ENCODE assay signal across 17 mouse cellular contexts in the genomic region with DNA sequence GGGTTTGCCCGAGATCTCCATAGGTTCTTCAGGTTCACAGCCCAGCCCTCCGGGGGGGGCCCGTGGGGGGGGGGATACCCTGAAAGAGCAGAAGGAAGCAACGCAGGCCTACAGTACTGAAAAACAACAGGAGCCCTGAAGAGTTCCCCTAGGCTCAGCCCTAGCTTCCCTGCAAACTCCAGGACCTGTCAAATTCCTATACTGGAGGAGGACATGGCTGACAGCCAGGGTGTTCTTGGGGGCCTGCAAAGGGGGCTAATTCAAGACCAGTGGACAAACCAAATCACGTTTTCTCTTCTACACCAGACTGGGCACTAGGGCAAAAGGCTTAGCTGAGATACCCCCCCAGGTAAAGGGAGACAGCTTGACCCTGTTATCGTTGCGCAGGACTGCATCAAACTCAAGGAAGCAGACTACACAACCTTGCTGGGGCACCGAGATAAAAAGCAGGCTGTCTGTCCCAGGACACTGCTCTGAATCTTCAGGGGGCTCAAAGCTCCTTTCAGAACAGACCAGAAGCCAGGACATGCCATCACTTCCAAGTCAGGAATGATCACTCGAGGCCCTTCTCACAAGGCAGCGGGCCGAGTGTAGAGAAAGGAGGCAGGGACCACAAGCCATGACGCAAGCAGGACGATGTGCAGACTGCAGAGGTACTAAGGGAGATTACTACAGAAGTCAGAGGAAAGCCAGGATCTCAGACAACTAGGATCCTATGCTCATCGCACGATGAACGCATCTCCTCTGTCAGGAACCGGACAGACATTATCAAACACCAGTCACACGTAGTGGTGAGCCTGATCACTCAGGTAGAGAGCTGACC. TPM values are rescaled to one million over a fixed set of nuclear protein-coding genes. Genes with fewer than 3 reads are reported as not detected.
DNase-seq lines count a peak whose midpoint lies in the region; ATAC-seq lines count a peak whose summit lies in the region.
"Had no signal": no experiment of that assay in that cellular context is flagged by ENCODE, and none has a peak within 500 bp of the region (broad histone marks: within the 10 kb centered on the region; RNA-seq: fewer than 3 reads in every experiment).

No protein-coding gene starts in this region.

- no peak for ATAC-seq in heart, embryonic 11.5 days (replicated peaks; ENCODE audit: insufficient number of reproducible peaks, low FRiP score, low TSS enrichment)
- ATAC-seq in limb, embryonic 12.5 days (ENCODE audit: insufficient number of reproducible peaks, insufficient read depth, low FRiP score, low TSS enrichment, low read depth): no peak
- ATAC-seq in embryonic facial prominence, embryonic 14.5 days (ENCODE audit: low read depth): no peak
- ATAC-seq in intestine, embryonic 16.5 days: peak; percentile 34; the same call in 1 of the 2 replicates

- H3K27me3 ChIP-seq in heart, embryonic 11.5 days (ENCODE audit: control insufficient read depth, insufficient read depth, low read length): no peaks in the 10 kb centered on the region
- H3K27me3 ChIP-seq in limb, embryonic 12.5 days: no peaks in the 10 kb centered on the region
- H3K27me3 ChIP-seq in limb, embryonic 10.5 days (ENCODE audit: low read depth, poor library complexity, severe bottlenecking): no peaks in the 10 kb centered on the region
- H3K27me3 ChIP-seq in embryonic facial prominence, embryonic 14.5 days (replicated peaks; ENCODE audit: control insufficient read depth, insufficient read depth, low read length): no peaks in the 10 kb centered on the region
- H3K27me3 ChIP-seq in intestine, embryonic 16.5 days (replicated peaks; ENCODE audit: control insufficient read depth, insufficient read depth, low read length): no peaks in the 10 kb centered on the region

- no peak overlapping the region for H3K4me3 ChIP-seq in heart, embryonic 11.5 days (ENCODE audit: low read depth, low read length)
- H3K4me3 ChIP-seq in limb, embryonic 12.5 days (replicated peaks): no peak overlapping the region
- no peak overlapping the region for H3K4me3 ChIP-seq in limb, embryonic 10.5 days
- H3K4me3 ChIP-seq in embryonic facial prominence, embryonic 14.5 days (ENCODE audit: low read depth, low read length): no peak overlapping the region
- no peak overlapping the region for H3K4me3 ChIP-seq in intestine, embryonic 16.5 days (ENCODE audit: low read length)
- H3K4me3 ChIP-seq: forebrain, embryonic 10.5 days; left cerebral cortex, adult 2 months had no signal

- no peaks in the 10 kb centered on the region for H3K9me3 ChIP-seq in heart, embryonic 11.5 days (replicated peaks; ENCODE audit: control insufficient read depth, low read length)
- H3K9me3 ChIP-seq in limb, embryonic 12.5 days: no peaks in the 10 kb centered on the region
- H3K9me3 ChIP-seq in limb, embryonic 10.5 days (replicated peaks): no peaks in the 10 kb centered on the region
- no peaks in the 10 kb centered on the region for H3K9me3 ChIP-seq in embryonic facial prominence, embryonic 14.5 days (ENCODE audit: control insufficient read depth, low read length)
- H3K9me3 ChIP-seq in intestine, embryonic 16.5 days (ENCODE audit: control insufficient read depth, low read length): no peaks in the 10 kb centered on the region
- H3K9me3 ChIP-seq: forebrain, embryonic 10.5 days; G1E had no signal

- peaks cover 62% of the 10 kb centered on the region for H3K4me1 ChIP-seq in heart, embryonic 11.5 days (ENCODE audit: control insufficient read depth, insufficient read depth, low read length)
- H3K4me1 ChIP-seq in limb, embryonic 12.5 days (replicated peaks): peaks cover 71% of the 10 kb centered on the region
- H3K4me1 ChIP-seq in limb, embryonic 10.5 days: peaks cover 78% of the 10 kb centered on the region
- H3K4me1 ChIP-seq in embryonic facial prominence, embryonic 14.5 days (ENCODE audit: control insufficient read depth, insufficient read depth, low read length): peaks cover 35% of the 10 kb centered on the region
- peaks cover 64% of the 10 kb centered on the region for H3K4me1 ChIP-seq in intestine, embryonic 16.5 days (ENCODE audit: control insufficient read depth, insufficient read depth, low read length)

- H3K36me3 ChIP-seq in heart, embryonic 11.5 days (ENCODE audit: control insufficient read depth, insufficient read depth, low read length): no peaks in the 10 kb centered on the region
- H3K36me3 ChIP-seq in limb, embryonic 12.5 days: no peaks in the 10 kb centered on the region
- peaks cover 9% of the 10 kb centered on the region; the same call in 1 of the 2 replicates for H3K36me3 ChIP-seq in limb, embryonic 10.5 days
- no peaks in the 10 kb centered on the region for H3K36me3 ChIP-seq in embryonic facial prominence, embryonic 14.5 days (ENCODE audit: control insufficient read depth, insufficient read depth, low read length)
- no peaks in the 10 kb centered on the region for H3K36me3 ChIP-seq in intestine, embryonic 16.5 days (ENCODE audit: control insufficient read depth, insufficient read depth, low read length)

- peak overlapping the region; percentile 18 for H3K4me2 ChIP-seq in heart, embryonic 11.5 days
- H3K4me2 ChIP-seq in limb, embryonic 12.5 days: no peak overlapping the region
- 0 out of 2 replicates have a peak overlapping the region, but pooled peaks have one; percentile 5 for H3K4me2 ChIP-seq in embryonic facial prominence, embryonic 14.5 days (ENCODE audit: low read depth, low read length)
- H3K4me2 ChIP-seq in intestine, embryonic 16.5 days (ENCODE audit: low read depth, low read length): no peak overlapping the region

- DNase-seq in heart, adult 18-20 months: no peak
- DNase-seq in limb, embryonic 10.5 days (ENCODE audit: low spot score): no peak
- no peak for DNase-seq in embryonic facial prominence, embryonic 14.5 days (ENCODE audit: low spot score)
- no peak for DNase-seq in embryo, embryonic 10 days (ENCODE audit: low spot score)
- DNase-seq in cerebellum, adult 9-11 months: no peak
- DNase-seq: adrenal gland, adult 8-10 months; cerebellum, postnatal 10 days; kidney, adult 18-20 months; right cerebral cortex, postnatal 25 days; thymus, postnatal 14 days had no signal

- WGBS in heart, embryonic 11.5 days (ENCODE audit: insufficient replicate concordance): 46% methylated on average over 18 of the region's 18 CpGs
- WGBS in limb, embryonic 12.5 days: 81% methylated on average over 18 of the region's 18 CpGs
- 83% methylated on average over 18 of the region's 18 CpGs for WGBS in limb, embryonic 10.5 days
- WGBS in embryonic facial prominence, embryonic 14.5 days: 75% methylated on average over 18 of the region's 18 CpGs
- WGBS in intestine, embryonic 16.5 days: 51% methylated on average over 18 of the region's 18 CpGs

- peak overlapping the region; percentile 64 for H3K27ac ChIP-seq in heart, embryonic 11.5 days (ENCODE audit: low read depth, low read length)
- peak overlapping the region; percentile 2; the same call in 1 of the 2 replicates for H3K27ac ChIP-seq in limb, embryonic 12.5 days
- H3K27ac ChIP-seq in limb, embryonic 10.5 days: no peak overlapping the region; the same call in 1 of the 2 replicates
- peak overlapping the region; percentile 25 for H3K27ac ChIP-seq in embryonic facial prominence, embryonic 14.5 days (replicated peaks; ENCODE audit: low read depth, low read length)
- H3K27ac ChIP-seq in intestine, embryonic 16.5 days (ENCODE audit: low read length): peak overlapping the region; percentile 36
- H3K27ac ChIP-seq: forebrain, embryonic 10.5 days; left cerebral cortex, adult 2 months; liver, embryonic 14.5 days had no signal

- 0 out of 2 replicates have a peak overlapping the region, but pooled peaks have one; percentile 35 for H3K9ac ChIP-seq in heart, embryonic 11.5 days (ENCODE audit: low read depth, low read length)
- no peak overlapping the region for H3K9ac ChIP-seq in limb, embryonic 12.5 days (replicated peaks)
- H3K9ac ChIP-seq in embryonic facial prominence, embryonic 14.5 days (ENCODE audit: low read depth, low read length): 0 out of 2 replicates have a peak overlapping the region, but pooled peaks have one; percentile 15
- no peak overlapping the region for H3K9ac ChIP-seq in intestine, embryonic 16.5 days (ENCODE audit: low read depth, low read length)
- H3K9ac ChIP-seq: liver, embryonic 14.5 days had no signal

RNA-seq across cellular contexts. Expression of a gene that starts 37.9 kb away (rescaled TPM):
- 14.6 and 14.8 TPM in 2 replicates for polyA plus RNA-seq in heart, embryonic 11.5 days (2014; fragmentation: Nextera tagmentation; extraction: Ambion mirVana)
- total RNA-seq in heart, adult 18-20 months (2021): 10 to 100 TPM; 48.6 to 50.2 TPM
- polyA plus RNA-seq in limb, embryonic 12.5 days (2016; fragmentation: Nextera tagmentation; extraction: Ambion mirVana): 18.4 and 18.8 TPM in 2 replicates
- polyA plus RNA-seq in limb, embryonic 10.5 days (2016; fragmentation: Nextera tagmentation; extraction: Ambion mirVana): 9.6 and 10.6 TPM in 2 replicates
- polyA plus RNA-seq in embryonic facial prominence, embryonic 14.5 days (2014; fragmentation: Nextera tagmentation; extraction: Ambion mirVana): 34.1 and 34.9 TPM in 2 replicates
- polyA plus RNA-seq in intestine, embryonic 16.5 days (2015; fragmentation: Nextera tagmentation; extraction: Ambion mirVana): 11.4 and 11.7 TPM in 2 replicates

Comparison
In these comparisons a context has a peak if more than half of its experiments do, and no peak if none do; other contexts are left out.
1. H3K4me2 ChIP-seq: peak in heart, embryonic 11.5 days (single experiment) and embryonic facial prominence, embryonic 14.5 days (single experiment); none in limb, embryonic 12.5 days (single experiment) and intestine, embryonic 16.5 days (single experiment).
2. H3K9ac ChIP-seq: peak in heart, embryonic 11.5 days (single experiment) and embryonic facial prominence, embryonic 14.5 days (single experiment); none in limb, embryonic 12.5 days (single experiment) and intestine, embryonic 16.5 days (single experiment).